In genomic region chr11:119395394-119395793, GRCm38 (mm10) we compare ENCODE assay signal across 21 mouse cellular contexts. TPM values are rescaled to one million over a fixed set of nuclear protein-coding genes. Genes with fewer than 3 reads are reported as not detected.
DNase-seq lines count a peak whose midpoint lies in the region; ATAC-seq and TF ChIP-seq lines count a peak whose summit lies in the region.
"Had no signal": no experiment of that assay in that cellular context is flagged by ENCODE, and none has a peak within 500 bp of the region (broad histone marks: within the 10 kb centered on the region; RNA-seq: fewer than 3 reads in every experiment).

No protein-coding gene starts in this region.

- H3K36me3 ChIP-seq in heart, embryonic 13.5 days = peaks cover 11% of the 10 kb centered on the region
- no peaks in the 10 kb centered on the region for H3K36me3 ChIP-seq in heart, embryonic 11.5 days (ENCODE audit: control insufficient read depth, insufficient read depth, low read length)
- H3K36me3 ChIP-seq in lung, embryonic 14.5 days (ENCODE audit: insufficient read depth) = peaks cover 3% of the 10 kb centered on the region; the same call in 1 of the 2 replicates
- H3K36me3 ChIP-seq in stomach, postnatal 0 days (ENCODE audit: control insufficient read depth, insufficient read depth, low read length) = 0 out of 2 replicates have a peak, but pooled peaks cover 2% of the 10 kb centered on the region
- no peaks in the 10 kb centered on the region for H3K36me3 ChIP-seq in midbrain, postnatal 0 days (ENCODE audit: insufficient read depth, low read length)
- H3K36me3 ChIP-seq: embryonic facial prominence, embryonic 13.5 days; hindbrain, embryonic 13.5 days; limb, embryonic 12.5 days; midbrain, embryonic 12.5 days had no signal

- 41% methylated on average over 7 of the region's 7 CpGs for WGBS in heart, embryonic 13.5 days
- 24% methylated on average over 7 of the region's 7 CpGs for WGBS in heart, embryonic 11.5 days (ENCODE audit: insufficient replicate concordance)
- 29% methylated on average over 7 of the region's 7 CpGs for WGBS in lung, embryonic 14.5 days
- WGBS in stomach, postnatal 0 days = 41% methylated on average over 7 of the region's 7 CpGs
- WGBS in midbrain, postnatal 0 days = 14% methylated on average over 7 of the region's 7 CpGs

- no peak overlapping the region for H3K4me3 ChIP-seq in heart, embryonic 13.5 days
- H3K4me3 ChIP-seq in heart, embryonic 11.5 days (ENCODE audit: low read depth, low read length) = no peak overlapping the region
- H3K4me3 ChIP-seq in lung, embryonic 14.5 days (ENCODE audit: low read depth, low read length) = no peak overlapping the region
- H3K4me3 ChIP-seq in embryonic fibroblast, embryonic 13.5 days (ENCODE audit: insufficient read depth, low read length) = peak overlapping the region; percentile 83
- H3K4me3 ChIP-seq in stomach, postnatal 0 days (ENCODE audit: low read depth, low read length) = no peak overlapping the region
- no peak overlapping the region for H3K4me3 ChIP-seq in midbrain, postnatal 0 days (ENCODE audit: low read depth, low read length)
- H3K4me3 ChIP-seq: embryonic facial prominence, embryonic 13.5 days; hindbrain, embryonic 13.5 days; limb, embryonic 12.5 days; midbrain, embryonic 12.5 days had no signal

- no peak for TF ChIP-seq POLR2A in embryonic fibroblast, embryonic 13.5 days (IDR thresholded peaks at IDR 0.05; ENCODE audit: low read depth, low read length)

- H3K27ac ChIP-seq in heart, embryonic 13.5 days (replicated peaks) = no peak overlapping the region
- no peak overlapping the region for H3K27ac ChIP-seq in heart, embryonic 11.5 days (ENCODE audit: low read depth, low read length)
- no peak overlapping the region for H3K27ac ChIP-seq in lung, embryonic 14.5 days (ENCODE audit: low read depth)
- H3K27ac ChIP-seq in embryonic fibroblast, embryonic 13.5 days (ENCODE audit: insufficient read depth, low read length) = no peak overlapping the region
- no peak overlapping the region for H3K27ac ChIP-seq in stomach, postnatal 0 days (replicated peaks)
- no peak overlapping the region for H3K27ac ChIP-seq in midbrain, postnatal 0 days (ENCODE audit: low read depth, low read length)
- H3K27ac ChIP-seq: embryonic facial prominence, embryonic 13.5 days; hindbrain, embryonic 13.5 days; limb, embryonic 12.5 days; midbrain, embryonic 12.5 days had no signal

- TF ChIP-seq EP300 in stomach, postnatal 0 days (optimal IDR thresholded peaks at IDR 0.05) = no peak

- ATAC-seq in heart, embryonic 13.5 days (ENCODE audit: extremely low read depth, insufficient number of reproducible peaks, low FRiP score, low TSS enrichment) = no peak
- no peak for ATAC-seq in heart, embryonic 11.5 days (replicated peaks; ENCODE audit: insufficient number of reproducible peaks, low FRiP score, low TSS enrichment)
- ATAC-seq in lung, embryonic 14.5 days (ENCODE audit: insufficient read depth) = no peak
- ATAC-seq in stomach, postnatal 0 days (ENCODE audit: low FRiP score, low TSS enrichment) = no peak
- no peak for ATAC-seq in midbrain, postnatal 0 days (ENCODE audit: low FRiP score)
- ATAC-seq: CD4-positive, CD25-positive, alpha-beta regulatory T cell, adult 4 months had no signal

- DNase-seq in lung, embryonic 14.5 days = no peak
- DNase-seq in lung, postnatal 25 days (ENCODE audit: low spot score) = no peak
- DNase-seq in stomach, postnatal 0 days (ENCODE audit: low spot score) = no peak
- DNase-seq in midbrain, postnatal 0 days (ENCODE audit: low spot score) = no peak
- DNase-seq in spleen, adult 18-20 months = no peak
- DNase-seq: cerebellum, adult 9-11 months; heart, adult 11 months; heart, postnatal 10 days; kidney, adult 11 months; kidney, postnatal 36 days; layer of hippocampus, adult 9-11 months; lung, postnatal 14 days; thymus, adult 18-20 months had no signal

- peak overlapping the region; percentile 90; the same call in 1 of the 2 replicates for H3K4me2 ChIP-seq in heart, embryonic 13.5 days
- no peak overlapping the region for H3K4me2 ChIP-seq in heart, embryonic 11.5 days
- 0 out of 2 replicates have a peak overlapping the region, but pooled peaks have one; percentile 89 for H3K4me2 ChIP-seq in lung, embryonic 14.5 days
- H3K4me2 ChIP-seq in stomach, postnatal 0 days (replicated peaks; ENCODE audit: low read depth) = peak overlapping the region; percentile 74
- no peak overlapping the region for H3K4me2 ChIP-seq in midbrain, postnatal 0 days (ENCODE audit: low read depth, low read length, poor library complexity, severe bottlenecking)
- H3K4me2 ChIP-seq: embryonic facial prominence, embryonic 13.5 days; hindbrain, embryonic 13.5 days; limb, embryonic 12.5 days; midbrain, embryonic 12.5 days had no signal

- peaks cover 36% of the 10 kb centered on the region for H3K4me1 ChIP-seq in heart, embryonic 13.5 days
- peaks cover 18% of the 10 kb centered on the region for H3K4me1 ChIP-seq in heart, embryonic 11.5 days (ENCODE audit: control insufficient read depth, insufficient read depth, low read length)
- H3K4me1 ChIP-seq in lung, embryonic 14.5 days (ENCODE audit: insufficient read depth) = peaks cover 8% of the 10 kb centered on the region; the same call in 1 of the 2 replicates
- peaks cover 6% of the 10 kb centered on the region for H3K4me1 ChIP-seq in embryonic fibroblast, embryonic 13.5 days (ENCODE audit: control insufficient read depth, insufficient read depth, low read length)
- no peaks in the 10 kb centered on the region; the same call in 1 of the 2 replicates for H3K4me1 ChIP-seq in stomach, postnatal 0 days (replicated peaks; ENCODE audit: control insufficient read depth, insufficient read depth)
- peaks cover 4% of the 10 kb centered on the region; the same call in 1 of the 2 replicates for H3K4me1 ChIP-seq in midbrain, postnatal 0 days (ENCODE audit: insufficient read depth, low read length)

- H3K27me3 ChIP-seq in heart, embryonic 13.5 days (replicated peaks) = peaks cover 20% of the 10 kb centered on the region
- H3K27me3 ChIP-seq in heart, embryonic 11.5 days (ENCODE audit: control insufficient read depth, insufficient read depth, low read length) = peaks cover 14% of the 10 kb centered on the region
- no peaks in the 10 kb centered on the region; the same call in 1 of the 2 replicates for H3K27me3 ChIP-seq in lung, embryonic 14.5 days (ENCODE audit: insufficient read depth, low read length)
- no peaks in the 10 kb centered on the region for H3K27me3 ChIP-seq in stomach, postnatal 0 days (ENCODE audit: control insufficient read depth, insufficient read depth, low read length)
- peaks cover 45% of the 10 kb centered on the region for H3K27me3 ChIP-seq in midbrain, postnatal 0 days (ENCODE audit: insufficient read depth, low read length)

- no peak overlapping the region for H3K9ac ChIP-seq in heart, embryonic 13.5 days
- H3K9ac ChIP-seq in heart, embryonic 11.5 days (ENCODE audit: low read depth, low read length) = no peak overlapping the region
- no peak overlapping the region for H3K9ac ChIP-seq in lung, embryonic 14.5 days
- H3K9ac ChIP-seq in stomach, postnatal 0 days (ENCODE audit: low read length) = no peak overlapping the region
- no peak overlapping the region for H3K9ac ChIP-seq in midbrain, postnatal 0 days (replicated peaks; ENCODE audit: low read length, poor library complexity, severe bottlenecking)
- H3K9ac ChIP-seq: embryonic facial prominence, embryonic 13.5 days; hindbrain, embryonic 13.5 days; limb, embryonic 12.5 days; midbrain, embryonic 12.5 days had no signal

- no peak for TF ChIP-seq CTCF in lung, embryonic 14.5 days (IDR thresholded peaks at IDR 0.05; ENCODE audit: low read depth)
- TF ChIP-seq CTCF in embryonic fibroblast, embryonic 13.5 days (IDR thresholded peaks at IDR 0.05; ENCODE audit: borderline replicate concordance, insufficient read depth, low read length) = no peak
- TF ChIP-seq CTCF in stomach, postnatal 0 days (IDR thresholded peaks at IDR 0.05; ENCODE audit: low read depth) = no peak
- no peak for TF ChIP-seq CTCF in midbrain, postnatal 0 days (IDR thresholded peaks at IDR 0.05)

- H3K9me3 ChIP-seq in heart, embryonic 13.5 days = no peaks in the 10 kb centered on the region
- no peaks in the 10 kb centered on the region for H3K9me3 ChIP-seq in heart, embryonic 11.5 days (replicated peaks; ENCODE audit: control insufficient read depth, low read length)
- H3K9me3 ChIP-seq in lung, embryonic 14.5 days (ENCODE audit: low read depth, low read length) = no peaks in the 10 kb centered on the region
- H3K9me3 ChIP-seq in stomach, postnatal 0 days (ENCODE audit: control insufficient read depth, low read length) = no peaks in the 10 kb centered on the region
- no peaks in the 10 kb centered on the region for H3K9me3 ChIP-seq in midbrain, postnatal 0 days (ENCODE audit: low read length)
- H3K9me3 ChIP-seq: embryonic facial prominence, embryonic 13.5 days; hindbrain, embryonic 13.5 days; limb, embryonic 12.5 days; midbrain, embryonic 12.5 days had no signal

RNA-seq across cellular contexts. Expression of gene Rnf213, which starts 2.5 kb away (rescaled TPM):
- polyA plus RNA-seq in heart, embryonic 13.5 days (2015; fragmentation: Nextera tagmentation; extraction: Ambion mirVana) = 5.5 and 6.8 TPM in 2 replicates
- 10.4 and 11.0 TPM in 2 replicates for polyA plus RNA-seq in heart, embryonic 11.5 days (2014; fragmentation: Nextera tagmentation; extraction: Ambion mirVana)
- polyA plus RNA-seq in lung, embryonic 14.5 days (2014; fragmentation: Nextera tagmentation; extraction: Ambion mirVana) = 12.5 and 12.7 TPM in 2 replicates
- polyA plus RNA-seq in embryonic fibroblast, embryonic 13.5 days (2011; ENCODE audit: insufficient read length, low read depth, missing spikeins) = 48.6 and 61.2 TPM in 2 replicates
- 4.4 and 5.5 TPM in 2 replicates for polyA plus RNA-seq in stomach, postnatal 0 days (2015; fragmentation: Nextera tagmentation; extraction: Ambion mirVana)
- 6.9 and 9.0 TPM in 2 replicates for total RNA-seq in midbrain, postnatal 0 days (2014; rRNA removed)
- polyA plus RNA-seq in midbrain, postnatal 0 days (2015; fragmentation: Nextera tagmentation; extraction: Ambion mirVana) = 0.64 and 0.74 TPM in 2 replicates

RNA-seq across cellular contexts. Expression of gene Slc26a11, which starts 40.0 kb away (rescaled TPM):
- polyA plus RNA-seq in heart, embryonic 13.5 days (2015; fragmentation: Nextera tagmentation; extraction: Ambion mirVana) = 9.3 and 10.4 TPM in 2 replicates
- polyA plus RNA-seq in heart, embryonic 11.5 days (2014; fragmentation: Nextera tagmentation; extraction: Ambion mirVana) = 9.4 and 10.2 TPM in 2 replicates
- 9.1 and 9.3 TPM in 2 replicates for polyA plus RNA-seq in lung, embryonic 14.5 days (2014; fragmentation: Nextera tagmentation; extraction: Ambion mirVana)
- polyA plus RNA-seq in embryonic fibroblast, embryonic 13.5 days (2011; ENCODE audit: insufficient read length, low read depth, missing spikeins) = 9.0 and 10.8 TPM in 2 replicates
- 3.6 and 4.7 TPM in 2 replicates for polyA plus RNA-seq in stomach, postnatal 0 days (2015; fragmentation: Nextera tagmentation; extraction: Ambion mirVana)
- total RNA-seq in midbrain, postnatal 0 days (2014; rRNA removed) = 8.3 and 9.0 TPM in 2 replicates
- polyA plus RNA-seq in midbrain, postnatal 0 days (2015; fragmentation: Nextera tagmentation; extraction: Ambion mirVana) = 7.0 and 7.6 TPM in 2 replicates

RNA-seq across cellular contexts. Expression of gene Sgsh, which starts 40.1 kb away (rescaled TPM):
- polyA plus RNA-seq in heart, embryonic 13.5 days (2015; fragmentation: Nextera tagmentation; extraction: Ambion mirVana) = 5.7 and 6.9 TPM in 2 replicates
- 6.1 and 6.5 TPM in 2 replicates for polyA plus RNA-seq in heart, embryonic 11.5 days (2014; fragmentation: Nextera tagmentation; extraction: Ambion mirVana)
- 7.6 and 9.5 TPM in 2 replicates for polyA plus RNA-seq in lung, embryonic 14.5 days (2014; fragmentation: Nextera tagmentation; extraction: Ambion mirVana)
- 16.1 and 17.3 TPM in 2 replicates for polyA plus RNA-seq in embryonic fibroblast, embryonic 13.5 days (2011; ENCODE audit: insufficient read length, low read depth, missing spikeins)
- polyA plus RNA-seq in stomach, postnatal 0 days (2015; fragmentation: Nextera tagmentation; extraction: Ambion mirVana) = 6.7 and 7.7 TPM in 2 replicates
- total RNA-seq in midbrain, postnatal 0 days (2014; rRNA removed) = 5.4 and 7.3 TPM in 2 replicates
- polyA plus RNA-seq in midbrain, postnatal 0 days (2015; fragmentation: Nextera tagmentation; extraction: Ambion mirVana) = 5.2 and 5.4 TPM in 2 replicates

Comparison
In these comparisons a context has a peak if more than half of its experiments do, and no peak if none do; other contexts are left out.
1. H3K4me2 ChIP-seq: peak in heart, embryonic 13.5 days (single experiment), lung, embryonic 14.5 days (single experiment) and stomach, postnatal 0 days (single experiment); none in heart, embryonic 11.5 days (single experiment) and midbrain, postnatal 0 days (single experiment).